9 mouse cellular contexts compared by ENCODE assay signal in genomic region chr14:38991847-38992573, GRCm38 (mm10).
A peak's percentile ranks its signal among the peaks of the same experiment; 100 is the strongest.
DNase-seq lines count a peak whose midpoint lies in the region; ATAC-seq and TF ChIP-seq lines count a peak whose summit lies in the region.
"Had no signal": no experiment of that assay in that cellular context is flagged by ENCODE, and none has a peak within 500 bp of the region (broad histone marks: within the 10 kb centered on the region; RNA-seq: fewer than 3 reads in every experiment).

No protein-coding gene starts in this region.

- no peak overlapping the region for H3K9ac ChIP-seq in forebrain, embryonic 13.5 days
- H3K9ac ChIP-seq in forebrain, embryonic 11.5 days (ENCODE audit: low read length): no peak overlapping the region
- H3K9ac ChIP-seq in lung, postnatal 0 days (replicated peaks; ENCODE audit: low read depth): no peak overlapping the region
- H3K9ac ChIP-seq: liver, embryonic 12.5 days had no signal

- peak; percentile 74 for ATAC-seq in forebrain, embryonic 13.5 days
- ATAC-seq in forebrain, embryonic 11.5 days (replicated peaks; ENCODE audit: low FRiP score): no peak
- ATAC-seq in lung, postnatal 0 days: no peak
- ATAC-seq in megakaryocyte-erythroid progenitor cell, adult 5-6 weeks (replicated peaks; ENCODE audit: low FRiP score, low TSS enrichment, poor library complexity, severe bottlenecking): no peak
- ATAC-seq: liver, embryonic 12.5 days had no signal

- WGBS in forebrain, embryonic 13.5 days: 60% methylated on average over 7 of the region's 7 CpGs
- WGBS in forebrain, embryonic 11.5 days: 73% methylated on average over 7 of the region's 7 CpGs
- 70% methylated on average over 7 of the region's 7 CpGs for WGBS in lung, postnatal 0 days
- WGBS in thymus, adult 2 months: 85% methylated on average over 7 of the region's 7 CpGs

- H3K4me1 ChIP-seq in forebrain, embryonic 13.5 days: peaks cover 4% of the 10 kb centered on the region; the same call in 1 of the 2 replicates
- no peaks in the 10 kb centered on the region for H3K4me1 ChIP-seq in forebrain, embryonic 11.5 days (replicated peaks; ENCODE audit: control insufficient read depth, insufficient read depth, low read length)
- H3K4me1 ChIP-seq in lung, postnatal 0 days (ENCODE audit: insufficient read depth, low read depth, low read length): no peaks in the 10 kb centered on the region
- H3K4me1 ChIP-seq in thymus, adult 2 months (replicated peaks; ENCODE audit: control insufficient read depth, insufficient read depth, low read length): no peaks in the 10 kb centered on the region
- H3K4me1 ChIP-seq: liver, embryonic 12.5 days had no signal

- no peak for TF ChIP-seq POLR2A in thymus, adult 2 months (IDR thresholded peaks at IDR 0.05; ENCODE audit: control insufficient read depth, extremely low read depth, insufficient read depth, low read length, poor library complexity)

- no peak for DNase-seq in forebrain, embryonic 11.5 days (ENCODE audit: low spot score)
- DNase-seq in lung, postnatal 0 days (ENCODE audit: low spot score): no peak
- DNase-seq in lung, adult 18-20 months: no peak
- DNase-seq in fibroblast of lung, adult 2 months (ENCODE audit: low read depth): peak; percentile 5
- peak; percentile 66 for DNase-seq in retina, embryonic 14.5 days (ENCODE audit: low spot score)
- no peak for DNase-seq in thymus, adult 2 months

- H3K27ac ChIP-seq in forebrain, embryonic 13.5 days: no peak overlapping the region
- H3K27ac ChIP-seq in forebrain, embryonic 11.5 days (ENCODE audit: low read depth, low read length): no peak overlapping the region
- no peak overlapping the region for H3K27ac ChIP-seq in lung, postnatal 0 days (ENCODE audit: low read length)
- no peak overlapping the region for H3K27ac ChIP-seq in thymus, adult 2 months (ENCODE audit: control insufficient read depth, insufficient read depth, low read length)
- H3K27ac ChIP-seq: liver, embryonic 12.5 days had no signal

- no peak for TF ChIP-seq EP300 in lung, postnatal 0 days (IDR thresholded peaks at IDR 0.05)

- H3K27me3 ChIP-seq in forebrain, embryonic 13.5 days: no peaks in the 10 kb centered on the region
- no peaks in the 10 kb centered on the region for H3K27me3 ChIP-seq in forebrain, embryonic 11.5 days (ENCODE audit: control insufficient read depth, insufficient read depth, low read length)
- no peaks in the 10 kb centered on the region for H3K27me3 ChIP-seq in lung, postnatal 0 days (replicated peaks; ENCODE audit: insufficient read depth, low read length)
- no peaks in the 10 kb centered on the region for H3K27me3 ChIP-seq in thymus, adult 2 months (ENCODE audit: control insufficient read depth, insufficient read depth, low read length)
- H3K27me3 ChIP-seq: liver, embryonic 12.5 days had no signal

- 0 out of 2 replicates have a peak, but pooled peaks have one; percentile 8 for TF ChIP-seq CTCF in lung, postnatal 0 days (IDR thresholded peaks at IDR 0.05)
- no peak for TF ChIP-seq CTCF in thymus, adult 2 months (IDR thresholded peaks at IDR 0.05; ENCODE audit: borderline replicate concordance, control insufficient read depth, extremely low read depth, insufficient read depth, low read length, poor library complexity)

- H3K4me3 ChIP-seq in forebrain, embryonic 13.5 days: no peak overlapping the region
- no peak overlapping the region for H3K4me3 ChIP-seq in forebrain, embryonic 11.5 days (ENCODE audit: low read depth, low read length)
- H3K4me3 ChIP-seq in lung, postnatal 0 days (ENCODE audit: low read depth, low read length): no peak overlapping the region
- H3K4me3 ChIP-seq in thymus, adult 2 months (ENCODE audit: control insufficient read depth, insufficient read depth, low read length): no peak overlapping the region
- H3K4me3 ChIP-seq: liver, embryonic 12.5 days had no signal

- H3K36me3 ChIP-seq in forebrain, embryonic 13.5 days (ENCODE audit: poor library complexity, severe bottlenecking): no peaks in the 10 kb centered on the region
- H3K36me3 ChIP-seq in forebrain, embryonic 11.5 days (ENCODE audit: control insufficient read depth, insufficient read depth, low read length): no peaks in the 10 kb centered on the region
- H3K36me3 ChIP-seq in lung, postnatal 0 days (ENCODE audit: insufficient read depth, low read length): no peaks in the 10 kb centered on the region
- H3K36me3 ChIP-seq in thymus, adult 2 months (ENCODE audit: control insufficient read depth, insufficient read depth, low read length): no peaks in the 10 kb centered on the region
- H3K36me3 ChIP-seq: liver, embryonic 12.5 days had no signal

- no peaks in the 10 kb centered on the region for H3K9me3 ChIP-seq in forebrain, embryonic 13.5 days (replicated peaks)
- no peaks in the 10 kb centered on the region for H3K9me3 ChIP-seq in forebrain, embryonic 11.5 days (ENCODE audit: control insufficient read depth, low read length)
- H3K9me3 ChIP-seq in lung, postnatal 0 days (ENCODE audit: low read length): no peaks in the 10 kb centered on the region
- H3K9me3 ChIP-seq: liver, embryonic 12.5 days had no signal

- H3K4me2 ChIP-seq in forebrain, embryonic 13.5 days: no peak overlapping the region
- no peak overlapping the region for H3K4me2 ChIP-seq in forebrain, embryonic 11.5 days (ENCODE audit: low read depth, low read length, severe bottlenecking)
- H3K4me2 ChIP-seq in lung, postnatal 0 days (replicated peaks; ENCODE audit: low read depth, low read length): no peak overlapping the region
- H3K4me2 ChIP-seq: liver, embryonic 12.5 days had no signal

Comparison
In these comparisons a context has a peak if more than half of its experiments do, and no peak if none do; other contexts are left out.
1. DNase-seq: peak in fibroblast of lung, adult 2 months (single experiment) and retina, embryonic 14.5 days (single experiment); none in forebrain, embryonic 11.5 days (single experiment), lung, postnatal 0 days (single experiment), lung, adult 18-20 months (0 of 2) and thymus, adult 2 months (single experiment).